Mouse (Mus musculus) kidney, embryonic 14.5 days (tissue): ENCODE data around the gene Mllt11. TPM values are rescaled to one million over a fixed set of nuclear protein-coding genes. Genes with fewer than 3 reads are reported as not detected.
"Not testable (repeated sequence)": the region's sequence is repeated elsewhere in the genome, so short reads cannot be mapped to it uniquely, and the experiment has no call there.

Source experiments
- ATAC-seq: fragments of 200-750 bp; cut with Nextera tagmentation; 2 replicates; pipeline ENCODE4 v1.8.0; 2017; ENCODE audit warnings: moderate number of reproducible peaks, mild to moderate bottlenecking, moderate TSS enrichment, moderate library complexity; ENCODE audit not compliant: low FRiP score, low TSS enrichment
- H3K27ac ChIP-seq: fragments of 300-500 bp; sonication (generic); 2 replicates; pipeline ENCODE4 v1.5.1; 2014; ENCODE audit warnings: low read depth, mild to moderate bottlenecking, low read length, moderate library complexity, mixed read lengths
- H3K27me3 ChIP-seq: fragments of 300-500 bp; sonication (generic); 2 replicates; pipeline ENCODE4 v1.6.1; 2014; ENCODE audit warnings: mild to moderate bottlenecking, low read length; ENCODE audit not compliant: control insufficient read depth, insufficient read depth
- H3K36me3 ChIP-seq: fragments of 300-500 bp; sonication (generic); 2 replicates; pipeline ENCODE4 v1.6.1; 2014; ENCODE audit warnings: low read length, mixed read lengths; ENCODE audit not compliant: control insufficient read depth, insufficient read depth
- H3K4me1 ChIP-seq: fragments of 300-500 bp; sonication (generic); 2 replicates; pipeline ENCODE4 v1.6.1; 2014; ENCODE audit warnings: low read length, mixed read lengths; ENCODE audit not compliant: control insufficient read depth, insufficient read depth
- H3K4me2 ChIP-seq: fragments of 300-500 bp; sonication (generic); replicated peaks from 2 replicates; pipeline ENCODE4 v1.6.1; 2014; ENCODE audit warnings: low read depth, mild to moderate bottlenecking, low read length
- H3K4me3 ChIP-seq: fragments of 300-500 bp; sonication (generic); 2 replicates; pipeline ENCODE4 v1.5.1; 2014; ENCODE audit warnings: mild to moderate bottlenecking, low read length
- H3K9ac ChIP-seq: fragments of 300-500 bp; sonication (generic); 2 replicates; pipeline ENCODE4 v1.6.1; 2014; ENCODE audit warnings: low read depth, mild to moderate bottlenecking, low read length, moderate library complexity
- H3K9me3 ChIP-seq: fragments of 300-500 bp; sonication (generic); 2 replicates; pipeline ENCODE4 v1.6.1; 2016; ENCODE audit warnings: low read length; ENCODE audit not compliant: control insufficient read depth
- WGBS: fragments of 180-500 bp; shearing (Covaris S2); extraction: QIAGEN DNeasy Blood & Tissue Kit; methylation state at CpG from one replicate; pipeline ENCODE4 v1.1.7; 2014; 5-methylcytosine and 5-hydroxymethylcytosine counted together
- polyA plus RNA-seq: library from polyadenylated mRNA; unstranded; fragments of >200 nt; fragmentation: Nextera tagmentation; extraction: Ambion mirVana; gene quantifications from 2 replicates; pipeline ENCODE4 v1.2.1, GENCODE M21; 2014

Gene Mllt11
- polyA plus RNA-seq, 1 experiment from 2014 or later = 18.5 TPM

DNA sequence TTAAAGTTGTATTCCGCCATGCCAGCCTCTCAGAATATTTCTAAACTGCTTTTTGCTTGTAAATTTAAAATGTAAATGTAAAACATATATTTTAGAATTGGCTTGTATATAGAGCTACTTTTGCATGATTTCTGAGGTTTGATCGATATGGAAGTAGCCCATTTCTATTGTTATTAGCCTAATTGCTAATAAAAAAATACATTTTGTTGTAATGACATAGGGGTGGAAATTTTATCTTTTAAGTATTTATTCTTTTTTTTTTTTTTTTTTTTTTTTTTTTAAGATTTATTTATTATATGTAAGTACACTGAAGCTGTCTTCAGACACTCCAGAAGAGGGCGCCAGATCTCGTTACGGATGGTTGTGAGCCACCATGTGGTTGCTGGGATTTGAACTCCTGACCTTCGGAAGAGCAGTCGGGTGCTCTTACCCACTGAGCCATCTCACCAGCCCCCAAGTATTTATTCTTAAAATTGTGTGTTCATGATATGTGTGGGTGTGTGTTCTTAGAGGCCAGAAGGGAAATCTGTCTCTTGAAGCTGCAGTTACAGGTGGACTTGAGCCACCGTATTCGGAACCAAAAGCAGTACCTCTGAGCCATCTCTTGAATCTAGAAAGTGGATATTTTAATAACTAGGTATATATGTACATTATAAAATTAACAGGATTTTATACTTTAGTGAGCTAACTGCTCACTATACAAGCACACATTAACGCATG lies 18.9 kb downstream of the Mllt11 start:
- H3K27ac ChIP-seq, H3K4me3 ChIP-seq, ATAC-seq, H3K4me2 ChIP-seq, H3K9me3 ChIP-seq, H3K27me3 ChIP-seq, H3K4me1 ChIP-seq, H3K9ac ChIP-seq: not testable (repeated sequence)
- H3K36me3 ChIP-seq = peaks cover 26% of the 10 kb centered on the region
- 95% methylated on average over 7 of the region's 10 CpGs for WGBS

DNA sequence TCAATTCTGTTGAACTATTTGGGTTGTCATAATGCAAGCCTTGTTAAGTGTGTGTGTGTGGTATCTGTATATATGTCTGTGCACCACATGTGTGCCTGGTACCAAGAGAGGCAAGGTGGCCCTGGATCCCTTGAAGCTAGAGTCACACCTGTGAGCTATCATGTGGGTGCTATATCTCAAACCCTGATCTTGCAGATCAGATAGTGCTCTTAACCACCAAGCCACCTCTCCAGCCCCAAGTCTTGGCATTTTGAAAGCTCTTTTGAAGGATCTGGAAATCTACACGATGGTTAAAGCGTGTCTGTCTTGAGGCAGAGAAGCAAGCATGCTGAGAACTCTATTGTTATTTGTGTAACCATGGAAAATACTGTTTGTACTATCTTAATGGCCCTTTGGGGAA lies 21.4 kb downstream of the Mllt11 start:
- no peak overlapping the region for H3K4me2 ChIP-seq
- 87% methylated on average over 2 of the region's 2 CpGs for WGBS
- H3K9ac ChIP-seq = no peak overlapping the region
- no peaks in the 10 kb centered on the region for H3K9me3 ChIP-seq
- peaks cover 43% of the 10 kb centered on the region for H3K36me3 ChIP-seq
- no peak overlapping the region for H3K27ac ChIP-seq
- no peaks in the 10 kb centered on the region for H3K27me3 ChIP-seq
- H3K4me3 ChIP-seq = no peak overlapping the region
- ATAC-seq = no peak
- no peaks in the 10 kb centered on the region for H3K4me1 ChIP-seq

DNA sequence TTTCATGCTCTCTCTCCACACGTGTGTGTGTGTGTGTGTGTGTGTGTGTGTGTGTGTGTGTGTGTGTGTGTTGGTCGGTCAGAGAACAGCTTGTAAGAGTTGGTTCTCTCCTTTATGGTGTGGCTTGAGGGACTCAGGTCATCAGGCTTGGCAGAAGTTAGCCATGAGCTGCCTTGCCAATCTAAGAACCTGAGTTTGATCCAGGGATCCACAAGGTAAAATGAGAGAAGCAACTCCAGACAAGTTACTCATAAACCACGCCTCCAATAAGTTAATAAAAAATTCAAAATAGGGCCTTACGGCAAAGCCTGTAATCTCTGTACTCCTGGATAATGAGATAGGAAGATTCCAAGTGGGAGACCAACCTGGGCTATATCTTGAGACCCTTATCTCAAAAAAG lies 23.7 kb downstream of the Mllt11 start:
- Histone ChIP-seq H3K27me3 (no peaks in the 10 kb centered on the region), H3K4me2 (no peak overlapping the region), H3K9ac (no peak overlapping the region), H3K4me3 (no peak overlapping the region), H3K4me1 (no peaks in the 10 kb centered on the region), H3K36me3 (peaks cover 54% of the 10 kb centered on the region), H3K9me3 (no peaks in the 10 kb centered on the region), H3K27ac (no peak overlapping the region)
- ATAC-seq = no peak
- WGBS = 86% methylated on average over 4 of the region's 4 CpGs

- H3K27ac ChIP-seq = no peak overlapping the region
- H3K9me3 ChIP-seq = no peaks in the 10 kb centered on the region
- H3K9ac ChIP-seq = no peak overlapping the region
- peaks cover 66% of the 10 kb centered on the region for H3K36me3 ChIP-seq
- no peak overlapping the region for H3K4me3 ChIP-seq
- no peak for ATAC-seq
- no peaks in the 10 kb centered on the region for H3K27me3 ChIP-seq
- no peaks in the 10 kb centered on the region; the same call in 1 of the 2 replicates for H3K4me1 ChIP-seq
- H3K4me2 ChIP-seq = no peak overlapping the region
- 93% methylated on average over 6 of the region's 6 CpGs for WGBS
Observed at GRCm38 (mm10) chr3:95203880-95204279, 28.1 kb downstream of the Mllt11 start.

DNA sequence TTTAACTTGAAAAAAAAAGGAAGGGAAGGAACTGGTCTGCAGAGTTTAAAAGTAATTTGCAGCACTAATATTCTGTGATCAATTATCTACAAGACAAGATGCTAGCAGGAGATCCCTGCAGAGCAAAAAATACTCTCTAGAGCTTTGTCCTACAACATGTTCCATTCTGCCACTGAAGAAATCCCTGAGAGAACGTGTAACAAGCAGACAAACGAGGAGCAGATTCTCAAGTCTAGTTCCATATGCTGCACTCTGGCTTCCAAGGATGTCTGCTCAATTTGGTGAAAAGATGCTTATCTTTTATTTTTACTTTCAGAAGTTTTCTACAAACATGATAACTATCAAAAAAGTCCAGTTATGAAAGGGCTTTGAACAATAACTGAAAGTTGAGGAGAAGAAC lies 31.4 kb downstream of the Mllt11 start:
- whole genome bisulfite sequencing = 75% methylated on average over 2 of the region's 2 CpGs
- no peaks in the 10 kb centered on the region for H3K27me3 ChIP-seq
- no peak overlapping the region for H3K9ac ChIP-seq
- peaks cover 79% of the 10 kb centered on the region for H3K36me3 ChIP-seq
- no peaks in the 10 kb centered on the region; the same call in 1 of the 2 replicates for H3K4me1 ChIP-seq
- H3K9me3 ChIP-seq = no peaks in the 10 kb centered on the region
- no peak for ATAC-seq
- no peak overlapping the region for H3K4me3 ChIP-seq
- H3K4me2 ChIP-seq = no peak overlapping the region
- H3K27ac ChIP-seq = no peak overlapping the region

DNA sequence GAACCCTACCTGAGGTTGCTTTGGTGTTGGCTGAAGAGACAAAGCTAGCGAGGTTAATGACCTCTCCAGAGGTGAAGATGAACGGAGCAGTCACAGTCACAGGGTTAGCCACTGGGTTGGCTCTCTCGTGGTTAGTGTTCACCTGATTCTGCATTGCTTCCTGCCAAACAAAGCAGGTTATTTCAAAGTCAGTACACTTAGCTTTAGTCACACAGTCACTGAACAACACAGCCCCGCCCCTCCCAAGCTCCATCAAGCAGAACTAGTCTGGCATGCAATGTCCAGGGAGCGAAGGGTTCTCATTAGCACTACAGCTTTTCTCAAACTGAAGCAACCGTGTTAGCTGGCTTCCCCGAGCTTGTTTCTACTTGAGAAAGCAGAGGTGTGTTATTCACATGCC lies 31.8 kb downstream of the Mllt11 start:
- no peak overlapping the region for H3K9ac ChIP-seq
- H3K4me2 ChIP-seq = no peak overlapping the region
- 59% methylated on average over 7 of the region's 7 CpGs for WGBS
- no peaks in the 10 kb centered on the region for H3K9me3 ChIP-seq
- H3K4me1 ChIP-seq = no peaks in the 10 kb centered on the region; the same call in 1 of the 2 replicates
- H3K36me3 ChIP-seq = peaks cover 78% of the 10 kb centered on the region
- H3K27me3 ChIP-seq = no peaks in the 10 kb centered on the region
- ATAC-seq = peak; percentile 66; the same call in 1 of the 2 replicates
- H3K27ac ChIP-seq = 0 out of 2 replicates have a peak overlapping the region, but pooled peaks have one; percentile 5
- H3K4me3 ChIP-seq = no peak overlapping the region

DNA sequence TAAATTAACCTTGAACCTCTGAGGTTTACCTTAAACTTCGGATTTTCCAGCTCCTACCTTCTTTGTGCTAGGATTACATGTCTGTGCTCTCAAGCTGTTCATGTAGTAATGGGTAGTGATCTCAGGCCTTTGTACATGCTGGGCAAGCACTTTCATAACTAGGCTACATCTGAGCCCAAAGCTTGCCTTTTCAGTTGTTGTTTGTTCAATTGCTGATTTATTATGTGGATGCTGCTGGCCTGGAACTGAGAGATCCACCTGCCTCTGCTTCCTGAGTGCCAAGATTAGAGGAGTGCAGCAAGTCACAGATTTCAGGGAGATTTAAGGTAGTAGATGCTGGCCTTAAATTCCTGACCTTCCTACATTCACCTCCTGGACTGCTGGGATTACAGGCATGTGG lies 32.9 kb downstream of the Mllt11 start:
- Histone ChIP-seq H3K36me3 (peaks cover 78% of the 10 kb centered on the region), H3K4me1 (no peaks in the 10 kb centered on the region; the same call in 1 of the 2 replicates), H3K27me3 (no peaks in the 10 kb centered on the region), H3K9ac (no peak overlapping the region), H3K4me2 (no peak overlapping the region), H3K27ac (no peak overlapping the region), H3K9me3 (no peaks in the 10 kb centered on the region), H3K4me3 (no peak overlapping the region)
- ATAC-seq = no peak
- WGBS = 88% methylated on average over 1 of the region's 1 CpGs

GRCm38 (mm10) chr3:95195772-95196171 lies 36.2 kb downstream of the Mllt11 start:
- no peak for ATAC-seq
- Histone ChIP-seq H3K4me3 (no peak overlapping the region), H3K27me3 (no peaks in the 10 kb centered on the region), H3K27ac (no peak overlapping the region), H3K4me2 (no peak overlapping the region), H3K4me1 (no peaks in the 10 kb centered on the region; the same call in 1 of the 2 replicates), H3K9me3 (no peaks in the 10 kb centered on the region), H3K9ac (no peak overlapping the region), H3K36me3 (peaks cover 59% of the 10 kb centered on the region)
- WGBS = 85% methylated on average over 2 of the region's 2 CpGs

DNA sequence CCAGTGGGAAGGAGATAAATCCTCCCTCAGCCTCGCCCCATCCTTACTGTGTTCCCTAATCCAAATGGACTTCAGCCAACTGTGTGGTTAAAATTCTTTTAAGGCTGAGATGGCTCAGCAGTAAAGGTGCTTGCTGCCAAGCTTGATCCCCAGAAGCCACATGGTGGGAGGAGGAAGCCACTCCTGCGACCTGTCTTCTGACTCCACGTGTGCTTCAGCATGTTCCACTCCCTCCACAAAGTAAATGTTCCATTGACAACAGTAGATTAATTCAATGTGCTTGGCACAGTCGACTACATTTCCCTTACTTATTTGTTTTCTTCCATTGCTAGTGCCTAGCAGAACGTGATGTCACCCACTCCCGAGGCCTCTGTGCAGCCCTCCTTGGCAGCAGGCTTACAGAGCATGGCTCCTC lies 37.2 kb downstream of the Mllt11 start:
- H3K36me3 ChIP-seq = peaks cover 59% of the 10 kb centered on the region
- no peaks in the 10 kb centered on the region for H3K4me1 ChIP-seq
- H3K4me2 ChIP-seq = no peak overlapping the region
- no peaks in the 10 kb centered on the region for H3K9me3 ChIP-seq
- H3K27ac ChIP-seq = no peak overlapping the region
- H3K4me3 ChIP-seq = no peak overlapping the region
- WGBS = 80% methylated on average over 6 of the region's 6 CpGs
- ATAC-seq = no peak
- no peak overlapping the region for H3K9ac ChIP-seq
- no peaks in the 10 kb centered on the region for H3K27me3 ChIP-seq
